Mouse (Mus musculus): Measurements from ENCODE around the gene Crtc1.

Crtc1 gene

DNA sequence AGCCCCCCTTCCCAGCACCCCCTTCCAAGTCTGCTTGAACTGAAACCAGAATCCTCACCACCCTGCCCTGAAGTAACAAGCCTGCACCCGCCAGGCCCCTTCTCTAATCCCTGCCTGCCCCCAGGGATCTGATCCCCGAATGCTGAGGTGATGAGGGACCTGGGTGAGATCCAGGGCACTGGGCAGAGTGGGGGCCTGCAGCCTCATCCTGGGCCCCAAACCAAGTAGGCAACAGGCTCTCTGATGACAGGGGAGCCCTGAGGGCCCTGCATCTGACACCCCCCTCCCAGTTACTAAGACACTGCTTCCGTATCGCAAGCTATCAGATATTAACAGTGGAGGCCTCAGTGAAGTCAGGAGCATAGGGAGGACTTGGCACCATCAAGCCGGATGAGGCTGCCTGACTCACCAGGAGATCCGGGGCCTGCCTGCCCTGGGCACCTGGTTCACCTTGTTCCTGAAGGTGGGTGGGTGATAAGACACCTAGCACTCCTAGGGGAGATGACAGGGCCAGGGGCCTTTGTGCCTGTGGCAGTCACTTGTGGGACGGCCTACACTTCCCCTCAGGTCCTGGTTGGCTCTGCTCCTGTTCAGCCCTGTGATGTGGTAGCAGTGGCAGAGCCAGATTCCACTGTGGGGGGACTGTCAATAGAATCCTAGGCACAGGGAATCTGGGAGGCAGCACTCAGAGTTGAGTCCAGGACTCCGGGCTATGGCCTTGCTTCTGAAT lies 44.9 kb downstream of the Crtc1 start:
- intact Hi-C loops (cut with DNase I): no loop called here

DNA sequence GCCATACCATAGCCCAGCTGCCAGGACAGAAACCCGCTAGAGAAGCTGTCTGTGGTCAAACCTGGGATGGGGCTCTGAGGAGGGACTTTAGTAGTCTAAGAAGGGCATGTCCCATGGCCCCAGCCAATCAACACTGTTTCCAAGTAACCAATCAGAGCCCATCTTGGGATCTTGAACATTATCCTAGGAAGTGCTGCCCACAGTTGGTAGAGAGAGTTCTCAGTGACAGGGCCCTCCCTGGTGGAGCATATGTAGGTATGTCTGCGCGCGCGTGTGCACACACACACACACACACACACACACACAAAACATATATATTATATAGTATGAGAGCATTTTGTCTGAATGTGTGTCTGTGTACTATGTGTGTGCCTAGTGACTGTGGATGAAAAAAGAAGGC lies 46.3 kb downstream of the Crtc1 start:
- intact Hi-C loops (cut with DNase I): no loop called here

DNA sequence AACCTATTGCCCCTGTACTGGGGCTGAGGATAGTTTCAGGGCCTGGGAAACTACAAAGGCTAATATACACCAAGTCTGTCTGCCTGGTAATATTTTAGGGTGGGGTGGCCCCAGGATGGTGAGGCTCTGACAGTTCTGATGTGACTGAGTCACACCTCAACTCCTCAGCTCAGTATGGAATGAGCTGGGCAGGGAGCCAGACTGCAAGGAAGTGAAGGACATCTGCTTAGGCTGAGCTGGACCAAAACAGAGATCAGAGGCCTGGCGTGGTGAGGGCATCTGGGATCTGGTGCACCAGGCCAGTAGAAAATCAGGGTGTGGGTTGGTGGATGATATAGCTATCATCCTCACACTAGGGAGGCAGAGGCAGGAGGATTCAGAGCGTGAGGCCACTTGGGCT lies 49.7 kb downstream of the Crtc1 start:
- intact Hi-C loops (cut with DNase I): no loop called here

DNA sequence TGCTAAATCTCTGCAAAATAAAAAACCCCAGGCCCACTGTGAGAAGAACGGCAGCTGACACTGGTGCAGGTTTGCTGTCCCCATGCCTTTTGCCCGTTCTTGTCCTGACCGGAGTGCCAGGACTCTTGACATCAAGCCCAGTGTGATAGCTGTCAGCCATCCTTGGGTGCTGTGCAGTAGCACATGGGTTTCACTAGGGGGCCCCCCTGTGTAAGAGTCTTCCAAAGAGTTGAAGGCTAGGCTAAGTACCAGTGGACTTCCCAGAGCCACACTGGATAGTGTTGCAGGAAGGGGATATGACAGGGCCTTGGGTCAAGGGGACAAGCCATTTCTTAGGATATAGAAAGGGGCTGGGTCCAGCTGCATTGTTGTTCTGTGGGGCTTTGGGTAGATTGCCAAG lies 56.1 kb downstream of the Crtc1 start:
- intact Hi-C loops (cut with DNase I): loop anchor here (1.0 kb wide), 1 partner anchor 120 kb away; no protein-coding TSS in a partner anchor

DNA sequence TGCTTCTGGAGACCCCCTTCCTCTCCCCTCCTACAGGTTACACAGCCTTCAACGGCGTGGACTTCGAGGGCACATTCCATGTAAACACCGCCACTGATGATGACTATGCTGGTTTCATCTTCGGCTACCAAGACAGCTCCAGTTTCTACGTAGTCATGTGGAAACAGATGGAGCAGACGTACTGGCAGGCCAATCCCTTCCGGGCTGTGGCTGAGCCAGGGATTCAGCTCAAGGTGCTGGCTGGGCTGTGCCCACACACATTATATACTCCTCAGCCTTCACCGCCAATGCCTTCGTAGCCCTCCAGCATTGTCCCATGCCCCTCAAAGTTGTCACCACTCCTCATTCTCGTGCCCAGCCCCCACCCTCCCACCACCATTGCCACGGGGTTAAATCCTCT lies 59.3 kb downstream of the Crtc1 start:
- intact Hi-C loops (cut with DNase I): no loop called here

DNA sequence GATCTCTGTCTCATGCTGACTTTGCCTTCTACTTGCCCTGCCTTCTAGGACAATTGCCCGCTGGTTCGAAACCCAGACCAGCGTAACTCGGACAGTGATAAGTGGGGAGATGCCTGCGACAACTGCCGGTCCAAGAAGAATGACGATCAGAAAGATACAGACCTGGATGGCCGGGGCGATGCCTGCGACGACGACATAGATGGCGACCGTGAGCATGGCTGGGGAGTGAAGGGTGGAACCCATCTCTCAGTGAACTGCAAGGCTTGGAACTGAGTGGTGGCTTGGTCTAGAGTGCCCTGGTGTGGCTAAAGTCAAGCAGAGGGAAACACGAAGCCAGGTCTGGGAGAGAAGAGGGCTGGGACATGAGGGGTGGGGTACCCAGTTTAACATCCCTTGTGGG lies 62.3 kb downstream of the Crtc1 start:
- intact Hi-C loops (cut with DNase I): no loop called here

DNA sequence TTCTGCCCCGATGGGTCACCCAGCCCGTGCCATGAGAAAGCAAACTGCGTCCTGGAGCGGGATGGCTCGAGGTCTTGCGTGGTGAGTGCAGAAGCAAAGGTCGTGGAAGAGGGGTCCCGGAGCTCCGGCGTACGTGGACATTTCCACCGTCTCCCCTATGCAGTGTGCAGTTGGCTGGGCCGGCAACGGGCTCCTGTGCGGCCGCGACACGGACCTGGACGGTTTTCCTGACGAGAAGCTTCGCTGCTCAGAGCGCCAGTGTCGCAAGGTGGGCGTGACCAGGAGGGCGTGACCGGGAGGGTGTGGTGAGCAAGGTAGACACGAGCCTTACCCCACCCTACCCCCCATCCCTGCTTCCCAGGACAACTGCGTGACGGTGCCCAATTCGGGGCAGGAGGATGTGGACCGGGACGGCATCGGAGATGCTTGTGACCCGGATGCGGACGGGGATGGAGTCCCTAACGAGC lies 63.1 kb downstream of the Crtc1 start:
- intact Hi-C loops (cut with DNase I): no loop called here

DNA sequence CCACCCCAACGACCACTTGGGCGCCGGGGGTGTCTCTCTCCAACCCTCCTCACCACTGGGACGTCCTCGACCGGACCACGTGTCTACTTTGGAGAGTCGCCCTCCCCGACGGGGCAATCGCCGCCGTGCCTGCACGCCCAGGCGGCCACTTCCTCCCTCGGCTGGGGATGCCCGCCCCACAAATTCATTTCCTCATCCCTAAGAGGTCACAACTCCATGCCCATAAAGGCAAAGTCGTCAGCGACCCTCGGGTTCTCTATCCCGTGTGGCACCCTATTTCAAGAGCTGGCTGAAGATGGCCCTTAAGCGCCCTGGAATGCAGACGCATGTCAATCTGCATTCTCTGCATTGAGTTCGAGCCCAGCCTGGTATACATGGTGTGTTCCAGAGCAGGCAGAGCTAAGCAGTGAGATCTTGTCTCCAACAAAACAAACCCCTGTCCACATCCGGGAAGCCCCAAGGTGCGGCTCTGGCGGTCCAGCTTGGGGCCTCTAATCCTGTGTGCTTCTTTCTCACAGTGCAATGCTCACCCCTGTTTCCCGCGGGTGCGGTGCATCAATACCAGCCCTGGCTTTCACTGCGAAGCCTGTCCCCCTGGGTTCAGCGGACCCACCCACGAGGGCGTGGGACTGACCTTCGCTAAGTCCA lies 64.0 kb downstream of the Crtc1 start:
- intact Hi-C loops (cut with DNase I): no loop called here

DNA sequence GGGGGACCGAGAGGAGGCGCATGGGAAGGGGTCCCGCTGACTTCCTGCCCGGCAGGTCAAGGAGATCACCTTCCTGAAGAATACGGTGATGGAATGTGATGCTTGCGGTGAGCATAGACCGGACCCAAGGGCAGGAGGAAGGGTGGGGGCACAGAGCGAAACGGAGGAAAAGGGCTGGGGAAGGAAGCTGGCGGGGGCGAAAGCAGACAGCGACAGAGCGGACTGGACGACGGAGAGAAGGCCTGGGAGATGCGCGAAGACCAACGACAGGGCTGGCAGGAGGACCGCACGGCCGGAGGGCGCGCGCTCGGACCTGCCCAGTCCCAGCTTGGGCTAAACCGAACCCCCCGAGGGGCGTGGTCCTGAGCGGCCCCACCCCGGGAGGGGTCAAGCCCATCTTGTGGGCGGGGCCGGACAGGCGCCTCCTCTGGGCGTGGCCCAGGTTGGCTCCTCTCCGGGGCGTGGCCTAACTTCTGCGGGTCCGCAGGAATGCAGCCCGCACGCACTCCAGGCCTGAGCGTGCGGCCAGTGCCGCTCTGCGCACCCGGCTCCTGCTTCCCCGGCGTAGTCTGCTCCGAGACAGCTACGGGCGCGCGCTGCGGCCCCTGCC lies 65.0 kb downstream of the Crtc1 start:
- intact Hi-C loops (cut with DNase I): no loop called here

DNA sequence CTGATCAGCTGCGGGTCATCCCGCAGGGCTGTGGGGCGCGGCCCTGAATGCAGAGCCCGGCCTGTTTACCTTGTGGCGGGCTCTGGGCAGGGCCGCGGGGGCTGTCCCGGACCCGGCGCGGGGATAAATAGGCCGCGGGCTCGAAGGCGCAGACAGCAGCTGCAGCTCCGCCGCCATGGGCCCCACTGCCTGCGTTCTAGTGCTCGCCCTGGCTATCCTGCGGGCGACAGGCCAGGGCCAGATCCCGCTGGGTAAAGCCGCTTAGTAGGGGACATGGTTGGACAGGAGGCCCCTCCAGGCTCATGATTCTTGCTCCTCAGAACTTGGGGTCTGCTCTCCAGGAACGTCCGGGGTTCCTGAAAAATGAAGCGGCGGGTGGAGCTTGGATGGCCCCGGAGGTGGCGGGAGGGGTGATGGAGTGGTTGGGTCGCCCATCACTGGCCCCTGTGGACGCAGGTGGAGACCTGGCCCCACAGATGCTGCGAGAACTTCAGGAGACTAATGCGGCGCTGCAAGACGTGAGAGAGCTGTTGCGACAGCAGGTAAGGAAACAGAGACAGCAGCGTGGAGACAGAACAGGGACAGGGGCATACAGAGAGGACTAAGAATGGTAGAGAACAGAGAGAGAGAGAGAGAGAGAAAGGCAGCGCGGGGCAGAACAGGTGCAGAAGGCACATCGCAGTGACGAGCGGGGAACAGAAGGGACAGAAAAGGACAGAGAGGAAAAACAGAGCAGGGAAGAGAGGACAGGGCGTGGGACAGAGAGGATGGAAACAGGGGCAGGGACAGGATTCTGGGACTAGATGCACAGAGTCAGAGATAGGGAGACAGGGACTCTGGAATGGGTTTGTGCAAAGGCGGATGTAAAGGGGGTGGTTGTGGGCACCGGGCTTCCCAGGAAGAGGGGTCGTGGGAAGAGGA lies 65.7 kb downstream of the Crtc1 start, which contains the start of gene Comp:
Comp (plus strand) TSS at position 162 of the 921 bp plus-strand sequence.
- intact Hi-C loops (cut with DNase I): no loop called here

DNA sequence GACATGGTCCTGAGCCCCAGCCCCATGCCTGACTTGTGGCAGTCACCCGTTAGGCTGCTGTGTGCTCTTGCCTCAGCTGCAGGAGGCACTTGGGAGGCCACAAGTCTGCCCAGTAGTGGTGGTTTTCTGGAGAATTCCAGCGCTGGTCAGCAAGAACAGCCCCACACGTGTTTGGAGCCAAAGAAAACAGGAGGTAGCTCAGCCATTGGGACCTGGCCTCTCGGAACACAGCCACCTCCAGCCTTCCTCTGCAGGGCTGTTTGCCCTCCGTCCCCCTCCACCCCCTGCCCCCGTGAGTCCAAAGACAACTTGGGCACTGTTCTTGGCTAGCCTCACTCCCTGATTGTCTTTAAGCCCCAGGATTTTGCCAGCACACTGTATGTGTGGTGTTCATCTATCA lies 67.4 kb downstream of the Crtc1 start:
- intact Hi-C loops (cut with DNase I): no loop called here

DNA sequence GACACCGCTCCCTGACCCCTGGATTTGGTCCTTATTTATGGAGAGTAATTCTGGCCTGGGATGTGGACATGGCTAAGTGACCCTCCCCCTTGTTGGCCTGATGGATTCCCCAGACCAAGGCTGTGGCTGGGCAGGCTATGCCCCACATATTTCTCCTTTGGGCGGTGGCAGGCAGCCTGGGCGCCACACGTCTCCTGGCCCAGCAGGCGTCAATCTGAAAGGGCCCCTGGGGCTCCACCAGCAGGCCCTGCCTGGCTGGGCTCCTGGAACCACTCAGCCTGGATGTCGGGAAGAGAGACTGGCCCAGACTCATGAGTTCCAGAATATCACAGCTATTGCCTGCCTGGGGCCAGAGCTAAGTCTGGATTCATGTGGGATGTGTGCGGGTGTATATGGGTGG lies 68.9 kb downstream of the Crtc1 start:
- intact Hi-C loops (cut with DNase I): no loop called here

DNA sequence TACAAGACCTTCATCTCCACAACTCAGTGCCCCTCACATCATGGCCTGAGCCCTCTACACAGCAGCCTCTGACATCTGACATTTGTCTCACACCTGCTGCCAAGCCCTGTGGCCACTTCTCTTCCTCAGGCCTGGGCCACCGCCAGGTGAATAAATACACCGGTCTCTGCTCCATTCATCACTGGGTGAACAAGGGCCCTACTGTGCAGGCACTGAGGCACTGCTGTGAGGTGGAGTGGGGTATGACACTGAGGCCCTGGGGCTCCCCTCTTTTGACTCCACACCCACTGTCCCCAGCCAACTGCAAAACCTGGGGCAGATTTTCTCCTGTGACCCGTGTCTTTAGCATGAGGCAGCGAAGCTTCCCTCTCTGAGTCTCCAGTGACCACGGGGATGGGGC lies 72.8 kb downstream of the Crtc1 start:
- intact Hi-C loops (cut with DNase I): no loop called here

DNA sequence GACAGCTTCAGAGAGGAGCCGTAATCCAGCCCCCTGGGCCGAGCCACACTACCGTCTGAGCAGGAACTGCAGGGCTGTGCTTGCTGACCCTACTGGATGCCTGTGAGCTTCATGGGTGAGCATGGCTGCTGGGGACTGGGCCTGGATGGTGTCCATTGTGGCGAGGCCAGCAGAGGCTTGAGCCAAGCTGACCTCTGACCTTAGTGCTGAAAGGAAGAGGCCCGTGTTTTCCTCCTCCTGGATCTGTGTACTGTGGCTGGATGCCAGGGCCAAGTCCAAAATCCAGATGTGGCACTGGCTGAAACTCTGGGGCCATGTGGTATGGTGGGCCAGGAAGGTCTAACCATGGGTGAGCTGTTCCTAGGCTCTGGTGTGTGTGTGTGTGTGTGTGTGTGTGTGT lies 75.3 kb downstream of the Crtc1 start:
- intact Hi-C loops (cut with DNase I): no loop called here

DNA sequence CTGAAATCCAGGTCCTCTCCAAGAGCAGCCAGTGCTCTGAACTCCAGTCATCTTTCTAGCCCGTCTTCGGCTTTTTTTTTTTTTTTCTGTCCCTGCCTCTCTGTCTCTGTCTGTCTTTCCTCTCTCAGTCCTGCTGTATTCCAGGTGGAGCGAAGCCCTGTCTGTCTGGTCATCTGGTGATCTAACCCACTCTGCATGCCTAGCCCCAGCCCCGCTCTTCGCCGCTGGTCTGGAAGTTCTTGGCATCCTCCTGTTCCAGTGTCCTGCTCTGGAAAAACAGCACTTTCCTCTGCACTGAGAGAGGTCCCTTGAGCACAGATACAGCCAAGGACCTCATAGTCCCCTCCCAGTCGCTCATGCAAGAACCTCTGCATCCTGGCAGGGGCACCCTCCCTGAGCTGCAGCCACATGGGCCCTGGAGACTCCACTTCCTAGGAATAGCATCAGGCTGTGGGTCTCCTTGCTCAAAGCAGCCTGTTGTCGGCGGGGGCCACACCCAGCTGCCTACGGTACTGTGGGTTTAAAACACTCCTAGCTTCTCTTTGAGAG lies 77.8 kb downstream of the Crtc1 start:
- intact Hi-C loops (cut with DNase I): no loop called here

DNA sequence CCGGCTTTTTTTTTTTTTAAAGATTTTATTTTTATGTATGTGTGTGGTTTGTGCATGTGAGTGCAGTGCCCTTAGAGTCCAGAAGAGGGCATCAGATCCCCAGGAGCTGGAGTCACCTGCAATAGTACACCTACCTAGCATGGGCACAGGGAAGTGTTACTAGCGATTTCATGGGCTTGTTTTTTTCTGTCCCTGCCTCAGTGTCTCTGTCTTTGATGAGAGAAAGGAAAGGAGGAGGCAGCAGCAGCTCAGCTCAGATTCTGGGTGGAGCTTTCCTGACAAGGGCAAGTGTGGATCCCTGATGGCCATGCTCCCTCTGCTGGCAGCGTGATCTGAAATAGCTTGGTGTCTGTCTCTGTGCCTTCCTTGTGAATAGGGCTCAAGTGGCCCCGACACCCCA lies 78.6 kb downstream of the Crtc1 start:
- intact Hi-C loops (cut with DNase I): no loop called here

DNA sequence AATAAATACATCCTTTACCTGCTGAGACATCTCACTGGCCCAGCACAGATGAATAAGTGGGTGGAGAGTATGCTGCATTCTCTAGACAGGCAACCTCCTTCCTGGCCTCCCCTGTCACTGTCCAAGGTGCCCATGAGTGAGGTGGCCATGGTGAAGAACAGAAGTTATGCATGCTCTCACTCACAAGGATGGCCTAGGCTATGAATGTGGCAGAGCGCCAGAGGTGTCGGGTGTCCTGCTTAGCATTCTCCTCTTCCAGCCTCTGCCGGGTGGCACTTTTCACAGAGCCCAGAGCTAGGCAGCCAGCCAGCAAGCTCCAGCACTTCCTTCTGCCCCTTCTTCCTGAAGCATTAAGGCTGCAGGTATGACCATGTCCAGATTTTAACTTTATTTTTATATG lies 80.0 kb downstream of the Crtc1 start:
- intact Hi-C loops (cut with DNase I): no loop called here

DNA sequence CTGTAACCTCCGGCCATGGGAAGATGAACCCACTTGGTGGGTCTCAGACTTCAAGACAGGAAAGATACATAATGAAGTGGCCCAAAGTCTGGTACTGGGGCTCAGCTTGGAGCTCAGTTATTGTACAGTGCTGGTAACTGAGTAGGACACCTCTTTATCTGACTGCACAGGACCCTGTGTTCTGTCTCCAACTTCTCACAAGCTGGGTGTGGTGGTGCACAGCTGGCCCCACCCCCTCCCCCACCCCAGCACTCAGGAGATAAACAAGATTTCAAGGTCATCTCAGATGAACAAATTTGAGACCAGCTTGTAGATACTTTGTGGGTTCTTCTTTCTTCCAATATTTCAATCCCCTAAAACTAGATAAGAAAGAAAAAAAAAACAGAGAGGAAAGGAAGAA lies 83.3 kb downstream of the Crtc1 start:
- intact Hi-C loops (cut with DNase I): no loop called here

DNA sequence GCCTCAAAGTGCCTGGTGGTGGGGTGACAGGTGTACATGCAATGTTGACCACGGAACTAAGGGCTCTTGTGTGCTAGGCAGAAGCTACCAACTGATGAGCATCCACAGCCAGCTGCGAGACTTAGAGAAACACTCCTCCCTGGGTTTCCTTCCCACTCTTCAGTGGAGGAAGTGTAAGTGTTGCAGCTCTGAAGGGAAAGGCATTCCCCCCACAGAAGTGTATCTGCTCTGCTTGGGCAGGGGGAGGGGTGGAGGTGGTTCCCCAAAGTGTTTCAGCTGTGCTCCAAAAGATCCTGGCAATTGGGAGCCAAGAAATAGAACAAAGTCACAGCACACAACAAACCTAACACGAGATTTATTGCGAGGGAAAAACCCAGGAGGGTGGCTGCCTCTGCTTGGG lies 85.4 kb downstream of the Crtc1 start:
- intact Hi-C loops (cut with DNase I): no loop called here

DNA sequence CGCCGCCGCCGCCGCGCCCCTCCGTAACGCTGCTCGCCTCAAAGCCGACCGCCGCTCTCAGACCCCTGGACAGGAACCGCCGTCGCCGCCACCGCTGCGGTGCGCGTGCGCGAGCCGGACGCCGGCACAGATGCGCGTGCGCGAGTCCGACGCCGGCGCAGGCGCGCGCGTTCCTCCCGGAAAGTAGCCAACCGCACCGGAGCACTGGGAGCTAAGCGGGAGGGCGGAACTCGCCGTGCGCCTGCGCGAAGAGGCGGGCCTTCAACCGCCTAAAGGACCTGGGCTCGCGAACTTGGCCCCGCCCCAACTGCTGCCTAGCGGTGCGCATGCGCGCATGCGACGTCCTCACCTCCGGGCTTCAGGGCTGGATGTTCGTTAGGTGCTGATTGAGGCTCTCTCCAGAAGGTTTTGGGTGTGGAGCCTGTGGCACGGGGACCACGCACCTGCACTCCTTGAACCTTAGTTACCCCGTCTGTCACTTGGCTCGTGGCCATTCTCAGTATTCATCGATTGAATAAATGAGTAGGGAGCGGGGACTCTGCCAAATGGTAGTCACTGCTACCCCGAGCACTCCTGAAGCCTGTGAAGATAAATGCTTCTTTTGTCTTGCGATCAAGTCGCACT lies 86.1 kb downstream of the Crtc1 start, which contains the start of gene Upf1:
Upf1 (minus strand) TSS at position 85 of the 624 bp plus-strand sequence.
- intact Hi-C loops (cut with DNase I): no loop called here

All from adrenal gland (tissue).